Mouse (Mus musculus) ES-Bruce4 (cell line): ENCODE measurements at regions not wholly inside any gene's neighbourhood (a gene's known extent, or its start where the extent isn't known, plus 50 kb on each side); places are given as distances from the start of the nearest gene placed in this dataset.

Experiments
- CTCF ChIP-seq: IDR thresholded peaks from one replicate; pipeline ENCODE4 v1.8.1; 2011; ENCODE audit warnings: low read depth, low read length
- POLR2A ChIP-seq: IDR thresholded peaks from one replicate; pipeline ENCODE4 v1.8.1; 2011; ENCODE audit warnings: low read length; ENCODE audit not compliant: insufficient read depth

- TF ChIP-seq CTCF, result no peak
- TF ChIP-seq POLR2A, result no peak
These were observed 260.0 kb downstream of the Nfkbiz start for GRCm38 (mm10) chr16:55578686-55579085.
